In genomic region chr14:88469956-88470355, GRCm38 (mm10) we compare ENCODE assay signal across 8 mouse cellular contexts. TPM values are rescaled to one million over a fixed set of nuclear protein-coding genes. Genes with fewer than 3 reads are reported as not detected.
DNase-seq lines count a peak whose midpoint lies in the region; ATAC-seq and TF ChIP-seq lines count a peak whose summit lies in the region.

No protein-coding gene starts in this region.

- H3K9ac ChIP-seq in kidney, embryonic 16.5 days (replicated peaks; ENCODE audit: low read length) = no peak overlapping the region
- peak overlapping the region; percentile 52; the same call in 1 of the 2 replicates for H3K9ac ChIP-seq in embryonic facial prominence, embryonic 13.5 days
- 0 out of 2 replicates have a peak overlapping the region, but pooled peaks have one; percentile 45 for H3K9ac ChIP-seq in intestine, embryonic 16.5 days (ENCODE audit: low read depth, low read length)
- peak overlapping the region; percentile 41; the same call in 1 of the 2 replicates for H3K9ac ChIP-seq in neural tube, embryonic 14.5 days (replicated peaks; ENCODE audit: low read depth, low read length)

- TF ChIP-seq CTCF in thymus, adult 2 months (IDR thresholded peaks at IDR 0.05; ENCODE audit: borderline replicate concordance, control insufficient read depth, extremely low read depth, insufficient read depth, low read length, poor library complexity) = no peak

- H3K4me2 ChIP-seq in kidney, embryonic 16.5 days (replicated peaks; ENCODE audit: low read depth, low read length) = peak overlapping the region; percentile 81
- peak overlapping the region; percentile 90 for H3K4me2 ChIP-seq in embryonic facial prominence, embryonic 13.5 days
- H3K4me2 ChIP-seq in intestine, embryonic 16.5 days (ENCODE audit: low read depth, low read length) = peak overlapping the region; percentile 70
- peak overlapping the region; percentile 89 for H3K4me2 ChIP-seq in neural tube, embryonic 14.5 days (ENCODE audit: low read depth, low read length)

- H3K4me1 ChIP-seq in kidney, embryonic 16.5 days (ENCODE audit: insufficient read depth, low read length) = peaks cover 22% of the 10 kb centered on the region
- peaks cover 12% of the 10 kb centered on the region; the same call in 1 of the 2 replicates for H3K4me1 ChIP-seq in embryonic facial prominence, embryonic 13.5 days
- no peaks in the 10 kb centered on the region; the same call in 1 of the 2 replicates for H3K4me1 ChIP-seq in intestine, embryonic 16.5 days (ENCODE audit: control insufficient read depth, insufficient read depth, low read length)
- peaks cover 6% of the 10 kb centered on the region; the same call in 1 of the 2 replicates for H3K4me1 ChIP-seq in neural tube, embryonic 14.5 days (ENCODE audit: control insufficient read depth, insufficient read depth, low read length)
- no peaks in the 10 kb centered on the region for H3K4me1 ChIP-seq in thymus, adult 2 months (replicated peaks; ENCODE audit: control insufficient read depth, insufficient read depth, low read length)

- WGBS in kidney, embryonic 16.5 days = 0% methylated on average over 9 of the region's 9 CpGs
- WGBS in embryonic facial prominence, embryonic 13.5 days = 1% methylated on average over 9 of the region's 9 CpGs
- WGBS in intestine, embryonic 16.5 days = under 1% methylated on average over 9 of the region's 9 CpGs
- WGBS in neural tube, embryonic 14.5 days = 1% methylated on average over 9 of the region's 9 CpGs
- 2% methylated on average over 9 of the region's 9 CpGs for WGBS in thymus, adult 2 months

- H3K36me3 ChIP-seq in kidney, embryonic 16.5 days (ENCODE audit: insufficient read depth, low read length) = no peaks in the 10 kb centered on the region
- H3K36me3 ChIP-seq in embryonic facial prominence, embryonic 13.5 days = no peaks in the 10 kb centered on the region
- no peaks in the 10 kb centered on the region for H3K36me3 ChIP-seq in intestine, embryonic 16.5 days (ENCODE audit: control insufficient read depth, insufficient read depth, low read length)
- H3K36me3 ChIP-seq in neural tube, embryonic 14.5 days (ENCODE audit: control insufficient read depth, insufficient read depth, low read length) = no peaks in the 10 kb centered on the region
- no peaks in the 10 kb centered on the region for H3K36me3 ChIP-seq in thymus, adult 2 months (ENCODE audit: control insufficient read depth, insufficient read depth, low read length)

- no peak for TF ChIP-seq POLR2A in thymus, adult 2 months (IDR thresholded peaks at IDR 0.05; ENCODE audit: control insufficient read depth, extremely low read depth, insufficient read depth, low read length, poor library complexity)

- H3K4me3 ChIP-seq in kidney, embryonic 16.5 days (ENCODE audit: low read length) = peak overlapping the region; percentile 46
- peak overlapping the region; percentile 56 for H3K4me3 ChIP-seq in embryonic facial prominence, embryonic 13.5 days
- peak overlapping the region; percentile 49 for H3K4me3 ChIP-seq in intestine, embryonic 16.5 days (ENCODE audit: low read length)
- H3K4me3 ChIP-seq in neural tube, embryonic 14.5 days (ENCODE audit: low read depth, low read length) = peak overlapping the region; percentile 37
- no peak overlapping the region for H3K4me3 ChIP-seq in thymus, adult 2 months (ENCODE audit: control insufficient read depth, insufficient read depth, low read length)

- H3K9me3 ChIP-seq in kidney, embryonic 16.5 days (ENCODE audit: low read length) = no peaks in the 10 kb centered on the region
- H3K9me3 ChIP-seq in embryonic facial prominence, embryonic 13.5 days = no peaks in the 10 kb centered on the region
- no peaks in the 10 kb centered on the region for H3K9me3 ChIP-seq in intestine, embryonic 16.5 days (ENCODE audit: control insufficient read depth, low read length)
- H3K9me3 ChIP-seq in neural tube, embryonic 14.5 days (ENCODE audit: control insufficient read depth, low read length) = no peaks in the 10 kb centered on the region

- no peak for ATAC-seq in kidney, embryonic 16.5 days (ENCODE audit: low FRiP score, low TSS enrichment)
- ATAC-seq in embryonic facial prominence, embryonic 13.5 days (ENCODE audit: insufficient number of reproducible peaks, insufficient read depth, low FRiP score, low TSS enrichment, low read depth) = no peak
- no peak for ATAC-seq in intestine, embryonic 16.5 days
- ATAC-seq in neural tube, embryonic 14.5 days (ENCODE audit: low read depth) = no peak; the same call in 1 of the 2 replicates

- H3K27me3 ChIP-seq in kidney, embryonic 16.5 days (ENCODE audit: insufficient read depth, low read length) = peaks cover 19% of the 10 kb centered on the region
- H3K27me3 ChIP-seq in embryonic facial prominence, embryonic 13.5 days = peaks cover 41% of the 10 kb centered on the region
- H3K27me3 ChIP-seq in intestine, embryonic 16.5 days (replicated peaks; ENCODE audit: control insufficient read depth, insufficient read depth, low read length) = peaks cover 8% of the 10 kb centered on the region; the same call in 1 of the 2 replicates
- H3K27me3 ChIP-seq in neural tube, embryonic 14.5 days (ENCODE audit: control insufficient read depth, insufficient read depth, low read length) = peaks cover 5% of the 10 kb centered on the region; the same call in 1 of the 2 replicates
- H3K27me3 ChIP-seq in thymus, adult 2 months (ENCODE audit: control insufficient read depth, insufficient read depth, low read length) = no peaks in the 10 kb centered on the region

- no peak for DNase-seq in kidney, adult 8-10 months
- no peak for DNase-seq in adipocyte (ENCODE audit: low spot score)
- no peak for DNase-seq in thymus, adult 2 months
- DNase-seq in ovary, postnatal 10 days (ENCODE audit: low spot score) = no peak

- H3K27ac ChIP-seq in kidney, embryonic 16.5 days (ENCODE audit: low read length) = no peak overlapping the region
- H3K27ac ChIP-seq in embryonic facial prominence, embryonic 13.5 days = no peak overlapping the region
- no peak overlapping the region for H3K27ac ChIP-seq in intestine, embryonic 16.5 days (ENCODE audit: low read length)
- no peak overlapping the region for H3K27ac ChIP-seq in neural tube, embryonic 14.5 days (ENCODE audit: low read depth, low read length)
- H3K27ac ChIP-seq in thymus, adult 2 months (ENCODE audit: control insufficient read depth, insufficient read depth, low read length) = no peak overlapping the region

RNA-seq across cellular contexts. Expression of gene Pcdh20, which starts 1.2 kb away (rescaled TPM):
- polyA plus RNA-seq in kidney, embryonic 16.5 days (2015; fragmentation: Nextera tagmentation; extraction: Ambion mirVana) = 0.30 and 0.37 TPM in 2 replicates
- 3.2 and 6.0 TPM in 2 replicates for polyA plus RNA-seq in embryonic facial prominence, embryonic 13.5 days (2015; fragmentation: Nextera tagmentation; extraction: Ambion mirVana)
- polyA plus RNA-seq in intestine, embryonic 16.5 days (2015; fragmentation: Nextera tagmentation; extraction: Ambion mirVana) = 1.4 and 1.9 TPM in 2 replicates
- polyA plus RNA-seq in neural tube, embryonic 14.5 days (2014; fragmentation: Nextera tagmentation; extraction: Ambion mirVana) = 4.0 and 5.1 TPM in 2 replicates
- polyA plus RNA-seq in thymus, adult 2 months (2012; rRNA removed) = 0.09 and 0.15 TPM in 2 replicates
